Mouse (Mus musculus): ENCODE measurements around the gene Emc7. TPM values are rescaled to one million over a fixed set of nuclear protein-coding genes. Genes with fewer than 3 reads are reported as not detected.
"Not testable (repeated sequence)": the region's sequence is repeated elsewhere in the genome, so short reads cannot be mapped to it uniquely, and the experiment has no call there.

Gene Emc7
- total RNA-seq (2017), result 12.7 to 16.9 TPM (median 16.6 TPM) in 3 replicates

- peak; percentile 95 for ATAC-seq (replicated peaks; ENCODE audit: insufficient number of reproducible peaks, low FRiP score, low TSS enrichment, poor library complexity, severe bottlenecking)
Observed at GRCm38 (mm10) chr2:112454862-112455564, at the start of gene Emc7. Gene Emc7 (plus strand): TSS chr2:112454997.

- ATAC-seq (replicated peaks; ENCODE audit: insufficient number of reproducible peaks, low FRiP score, low TSS enrichment, poor library complexity, severe bottlenecking), result no peak
Observed at GRCm38 (mm10) chr2:112407030-112407429, 47.8 kb upstream of the Emc7 start.

- no peak for ATAC-seq (replicated peaks; ENCODE audit: insufficient number of reproducible peaks, low FRiP score, low TSS enrichment, poor library complexity, severe bottlenecking)
Observed at GRCm38 (mm10) chr2:112425308-112425707, 29.5 kb upstream of the Emc7 start.

- not testable (repeated sequence) for ATAC-seq (replicated peaks; ENCODE audit: insufficient number of reproducible peaks, low FRiP score, low TSS enrichment, poor library complexity, severe bottlenecking)
Observed at GRCm38 (mm10) chr2:112428534-112428933, 26.3 kb upstream of the Emc7 start.

GRCm38 (mm10) chr2:112429665-112430064, 25.1 kb upstream of the Emc7 start:
- ATAC-seq (replicated peaks; ENCODE audit: insufficient number of reproducible peaks, low FRiP score, low TSS enrichment, poor library complexity, severe bottlenecking), result no peak

GRCm38 (mm10) chr2:112430403-112430802, 24.4 kb upstream of the Emc7 start:
- ATAC-seq (replicated peaks; ENCODE audit: insufficient number of reproducible peaks, low FRiP score, low TSS enrichment, poor library complexity, severe bottlenecking), result no peak

GRCm38 (mm10) chr2:112432523-112432922, 22.3 kb upstream of the Emc7 start:
- ATAC-seq (replicated peaks; ENCODE audit: insufficient number of reproducible peaks, low FRiP score, low TSS enrichment, poor library complexity, severe bottlenecking), result no peak

- ATAC-seq (replicated peaks; ENCODE audit: insufficient number of reproducible peaks, low FRiP score, low TSS enrichment, poor library complexity, severe bottlenecking), result no peak
Observed at GRCm38 (mm10) chr2:112433359-112433758, 21.4 kb upstream of the Emc7 start.

GRCm38 (mm10) chr2:112436292-112436691, 18.5 kb upstream of the Emc7 start:
- no peak for ATAC-seq (replicated peaks; ENCODE audit: insufficient number of reproducible peaks, low FRiP score, low TSS enrichment, poor library complexity, severe bottlenecking)

- ATAC-seq (replicated peaks; ENCODE audit: insufficient number of reproducible peaks, low FRiP score, low TSS enrichment, poor library complexity, severe bottlenecking), result no peak
Observed at GRCm38 (mm10) chr2:112437589-112437988, 17.2 kb upstream of the Emc7 start.

- ATAC-seq (replicated peaks; ENCODE audit: insufficient number of reproducible peaks, low FRiP score, low TSS enrichment, poor library complexity, severe bottlenecking), result no peak
Observed at GRCm38 (mm10) chr2:112443491-112443890, 11.3 kb upstream of the Emc7 start.

- no peak for ATAC-seq (replicated peaks; ENCODE audit: insufficient number of reproducible peaks, low FRiP score, low TSS enrichment, poor library complexity, severe bottlenecking)
Observed at GRCm38 (mm10) chr2:112445511-112445910, 9.3 kb upstream of the Emc7 start.

- peak; percentile 62 for ATAC-seq (replicated peaks; ENCODE audit: insufficient number of reproducible peaks, low FRiP score, low TSS enrichment, poor library complexity, severe bottlenecking)
Observed at GRCm38 (mm10) chr2:112448046-112448445, 6.8 kb upstream of the Emc7 start.

GRCm38 (mm10) chr2:112448510-112449059, 6.2 kb upstream of the Emc7 start:
- peak; percentile 42 for ATAC-seq (replicated peaks; ENCODE audit: insufficient number of reproducible peaks, low FRiP score, low TSS enrichment, poor library complexity, severe bottlenecking)

GRCm38 (mm10) chr2:112449597-112450296, 5.0 kb upstream of the Emc7 start:
- ATAC-seq (replicated peaks; ENCODE audit: insufficient number of reproducible peaks, low FRiP score, low TSS enrichment, poor library complexity, severe bottlenecking), result no peak

GRCm38 (mm10) chr2:112452513-112452912, 2.3 kb upstream of the Emc7 start:
- not testable (repeated sequence) for ATAC-seq (replicated peaks; ENCODE audit: insufficient number of reproducible peaks, low FRiP score, low TSS enrichment, poor library complexity, severe bottlenecking)

- no peak for ATAC-seq (replicated peaks; ENCODE audit: insufficient number of reproducible peaks, low FRiP score, low TSS enrichment, poor library complexity, severe bottlenecking)
Observed at GRCm38 (mm10) chr2:112454125-112454861, 504 bp upstream of the Emc7 start.

GRCm38 (mm10) chr2:112460557-112460956, 5.8 kb downstream of the Emc7 start:
- no peak for ATAC-seq (replicated peaks; ENCODE audit: insufficient number of reproducible peaks, low FRiP score, low TSS enrichment, poor library complexity, severe bottlenecking)

- ATAC-seq (replicated peaks; ENCODE audit: insufficient number of reproducible peaks, low FRiP score, low TSS enrichment, poor library complexity, severe bottlenecking), result no peak
Observed at GRCm38 (mm10) chr2:112469542-112469941, 14.7 kb downstream of the Emc7 start.

Measured in monocyte, adult 5-6 weeks (primary cell).